Mouse (Mus musculus) hematopoietic multipotent progenitor cell, adult 10-12 weeks (in vitro differentiated cells): ENCODE results near the gene Dync1li1. TPM values are rescaled to one million over a fixed set of nuclear protein-coding genes. Genes with fewer than 3 reads are reported as not detected.

ENCODE experiments used
- polyA plus RNA-seq: library from polyadenylated mRNA; stranded (reverse); fragments of >175 nt; gene quantifications from 2 replicates; pipeline ENCODE4 v1.2.3, GENCODE M21; 2012; ENCODE audit warnings: low replicate concordance

The Dync1li1 gene
- polyA plus RNA-seq, result 18.7 and 27.8 TPM in 2 replicates

DNA sequence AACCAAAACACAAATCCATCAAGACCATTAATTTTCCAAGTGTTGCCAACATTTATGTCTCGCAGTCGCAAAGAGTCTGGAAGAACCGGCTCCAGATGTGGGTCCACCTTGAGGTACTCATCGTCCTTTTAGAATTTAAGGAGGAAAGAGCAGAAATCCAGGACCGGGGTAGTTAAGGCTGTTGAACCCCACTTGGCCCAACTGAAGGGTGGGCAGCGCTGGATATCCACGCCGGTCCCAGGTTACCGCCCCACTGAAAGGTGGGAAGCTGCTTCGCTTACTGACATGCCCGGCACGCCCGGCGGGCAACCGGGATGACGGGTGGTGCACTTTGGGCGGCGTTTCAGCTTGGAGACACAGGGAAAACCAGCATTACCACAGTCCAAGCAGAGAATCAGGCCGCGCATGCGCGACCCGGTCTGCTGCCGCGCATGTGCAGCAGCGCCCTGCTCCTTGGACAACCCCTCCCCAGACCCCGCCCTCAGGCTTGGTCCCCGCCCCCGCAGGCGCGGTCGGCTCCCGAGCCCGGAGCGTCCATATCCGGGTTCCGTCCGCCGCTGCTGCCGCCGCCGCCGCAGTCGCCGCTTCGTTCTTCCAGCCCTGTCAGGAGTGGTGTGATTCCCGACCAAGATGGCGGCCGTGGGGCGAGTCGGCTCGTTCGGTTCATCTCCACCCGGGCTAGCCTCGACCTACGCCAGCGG is at the start of gene Dync1li1:
TSS of gene Dync1li1 (plus strand) at position 539 of the 701 bp plus-strand sequence.

DNA sequence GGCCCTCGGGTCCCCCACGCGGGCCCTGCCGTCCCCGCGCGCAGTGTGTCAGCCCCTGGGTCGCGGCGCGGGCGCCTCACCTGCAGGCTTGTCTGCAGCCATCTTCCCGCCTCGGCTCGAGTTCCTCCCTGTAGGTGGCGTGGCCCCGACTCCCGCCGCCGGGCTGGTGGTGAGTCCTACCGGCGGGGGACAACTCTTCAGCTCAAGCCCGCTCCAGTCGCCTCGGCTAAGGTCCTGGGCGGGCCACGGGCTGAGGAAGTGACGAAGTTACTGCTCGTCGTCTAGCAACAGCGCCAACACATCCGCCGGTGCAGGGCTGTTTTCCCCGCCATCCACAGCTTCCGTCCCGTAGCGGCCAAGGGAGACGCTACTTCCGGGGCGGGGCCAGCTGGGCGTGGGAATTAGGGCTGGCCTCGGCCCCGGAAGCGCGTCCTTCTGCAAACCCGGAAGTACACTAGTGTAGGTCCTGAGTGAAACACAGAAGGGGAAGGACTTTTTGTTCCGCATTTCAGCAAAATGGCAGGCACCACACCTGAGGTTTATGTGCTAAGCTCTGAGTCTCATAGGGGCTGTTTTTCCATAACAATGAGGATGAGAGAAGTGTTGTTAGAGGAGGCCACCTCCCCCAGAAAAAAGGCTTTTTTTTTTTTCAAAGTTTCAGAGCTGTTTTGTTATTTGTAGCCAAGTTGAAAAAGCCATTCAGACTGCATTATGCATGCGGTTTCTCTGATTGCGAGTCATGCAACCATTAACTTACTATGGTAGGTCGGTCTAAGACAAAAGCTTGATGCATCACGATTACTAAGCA is 48.5 kb upstream of the Dync1li1 start, which contains the start of gene Cnot10:
TSS of gene Cnot10 (minus strand) at position 346 of the 808 bp plus-strand sequence.

DNA sequence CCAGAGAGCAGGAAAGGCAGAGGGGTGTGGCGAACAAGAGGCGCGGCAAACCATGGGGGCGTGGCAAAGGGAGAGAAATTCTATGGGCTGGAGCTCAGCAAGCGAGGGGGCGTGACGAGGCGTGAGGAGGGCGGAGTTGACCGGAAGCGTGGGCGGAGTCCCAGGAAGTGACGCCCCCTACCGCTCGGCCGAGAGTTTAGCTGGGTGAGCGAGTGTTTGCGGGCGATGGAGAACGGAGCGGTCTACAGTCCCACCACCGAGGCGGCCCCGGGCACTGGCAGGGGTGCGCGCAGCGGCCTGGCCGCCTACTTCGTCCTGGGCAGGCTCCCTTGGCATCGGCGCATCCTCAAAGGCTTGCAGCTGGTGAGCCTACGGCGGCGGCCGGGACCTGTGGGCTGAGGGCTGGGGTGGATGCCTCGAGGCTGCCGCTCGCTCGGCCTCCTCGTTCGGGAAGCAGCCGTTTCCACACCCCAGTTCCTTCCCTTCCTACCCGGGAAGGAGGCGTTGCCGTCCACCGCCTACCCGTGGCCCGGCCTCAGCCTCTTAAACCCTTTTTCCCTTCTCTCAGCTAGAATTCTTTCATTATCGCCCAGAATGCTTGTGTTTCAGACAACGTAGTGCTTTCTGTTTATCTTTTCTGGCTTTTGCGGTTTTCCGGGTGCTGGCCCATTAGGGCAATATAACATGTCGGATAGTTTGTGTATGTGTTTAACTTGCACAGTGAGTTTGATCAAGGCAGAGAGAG is 42.6 kb downstream of the Dync1li1 start, which contains the start of gene Cmtm6:
TSS of gene Cmtm6 (plus strand) at position 106 of the 745 bp plus-strand sequence.

Other genes with a start within 250 kb of the Dync1li1 start
- 0.77 and 1.0 TPM in 2 replicates for gene Ccr4, start 183.9 kb upstream of the Dync1li1 start, polyA plus RNA-seq
- gene C130032M10Rik, start 173.1 kb upstream of the Dync1li1 start, polyA plus RNA-seq, result not detected in 2 replicates
- 0.01 and 0.03 TPM in 2 replicates for gene Trim71, start 124.4 kb upstream of the Dync1li1 start, polyA plus RNA-seq
- 16.3 and 27.6 TPM in 2 replicates for gene Cnot10, start 48.6 kb upstream of the Dync1li1 start, polyA plus RNA-seq
- 24.5 and 25.0 TPM in 2 replicates for gene Cmtm6, start 42.3 kb downstream of the Dync1li1 start, polyA plus RNA-seq
- 109 and 287 TPM in 2 replicates for gene Cmtm7, start 93.1 kb downstream of the Dync1li1 start, polyA plus RNA-seq
- 5.9 and 8.4 TPM in 2 replicates for gene Cmtm8, start 155.4 kb downstream of the Dync1li1 start, polyA plus RNA-seq
- gene Gpd1l, start 245.2 kb downstream of the Dync1li1 start, polyA plus RNA-seq, result 23.0 and 36.9 TPM in 2 replicates